Mouse (Mus musculus): Measurements from ENCODE around the gene Cd2. TPM values are rescaled to one million over a fixed set of nuclear protein-coding genes. Genes with fewer than 3 reads are reported as not detected.

The Cd2 gene
- total and polyA plus RNA-seq, 2 experiments, result 0.33 to 1.0 TPM

DNA sequence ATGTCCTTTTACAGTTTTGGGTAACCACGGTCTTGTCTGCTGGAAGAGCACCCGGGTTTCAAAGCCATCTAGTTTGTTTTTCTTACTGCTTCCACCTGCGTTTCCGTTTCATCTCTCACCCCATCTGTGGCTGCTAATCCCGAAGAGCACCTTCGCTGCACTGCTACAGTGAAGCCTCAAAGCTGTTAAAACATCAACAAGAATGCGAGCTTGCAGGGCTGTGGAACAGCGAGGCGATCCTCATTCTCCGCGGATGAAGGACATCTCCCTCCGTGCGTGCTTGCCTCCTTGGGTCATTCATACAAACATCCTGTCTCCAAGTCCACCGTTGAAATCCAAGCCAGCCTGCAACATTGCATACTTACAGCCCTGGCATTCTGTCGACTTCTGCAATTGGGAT, 51.5 kb downstream of the Cd2 start:
- no peak overlapping the region for H3K4me3 ChIP-seq (ENCODE audit: insufficient read depth, low read depth, low read length)
- 48% methylated on average over 15 of the region's 15 CpGs for WGBS
- no peaks in the 10 kb centered on the region for H3K4me1 ChIP-seq (ENCODE audit: control insufficient read depth, insufficient read depth, low read length)
- no peak overlapping the region for H3K9ac ChIP-seq (ENCODE audit: low read depth, low read length)
- H3K27ac ChIP-seq (replicated peaks; ENCODE audit: insufficient read depth, low read depth, low read length), result no peak overlapping the region
- no peaks in the 10 kb centered on the region for H3K36me3 ChIP-seq (ENCODE audit: control insufficient read depth, insufficient read depth, low read length)
- no peaks in the 10 kb centered on the region for H3K27me3 ChIP-seq (ENCODE audit: control insufficient read depth, insufficient read depth, low read length)
- no peaks in the 10 kb centered on the region for H3K79me2 ChIP-seq (ENCODE audit: control insufficient read depth, insufficient read depth, low read length)
- DNase-seq (ENCODE audit: extremely low read depth, low read depth, low spot score), result no peak
- TF ChIP-seq CTCF (IDR thresholded peaks at IDR 0.05; ENCODE audit: low read depth, low read length), result no peak
- no peak for TF ChIP-seq POLR2A (IDR thresholded peaks at IDR 0.05; ENCODE audit: extremely low read depth, insufficient read depth, low read length)

DNA sequence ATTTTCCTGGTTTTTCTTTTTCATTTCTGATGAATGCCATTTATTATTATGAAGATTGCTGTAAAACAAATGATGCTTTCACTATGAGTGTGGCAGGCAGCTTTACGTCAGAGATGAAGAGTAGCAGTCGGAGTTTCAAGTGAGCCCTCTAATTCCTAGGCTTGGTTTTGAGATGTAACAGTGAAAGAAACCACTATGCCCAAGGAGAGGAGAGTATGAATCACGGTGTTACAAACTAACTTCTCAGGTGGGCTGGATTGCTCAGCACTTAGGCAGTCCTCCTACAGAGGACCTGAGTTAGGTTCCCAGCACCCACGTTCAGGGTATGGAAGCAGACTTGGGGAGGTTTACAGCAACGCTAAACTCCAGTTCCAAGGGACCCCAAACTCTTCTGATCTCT, 52.4 kb downstream of the Cd2 start:
- Histone ChIP-seq H3K9ac (ENCODE audit: low read depth, low read length) (no peak overlapping the region), H3K79me2 (ENCODE audit: control insufficient read depth, insufficient read depth, low read length) (no peaks in the 10 kb centered on the region), H3K27ac (replicated peaks; ENCODE audit: insufficient read depth, low read depth, low read length) (no peak overlapping the region), H3K4me1 (ENCODE audit: control insufficient read depth, insufficient read depth, low read length) (no peaks in the 10 kb centered on the region), H3K4me3 (ENCODE audit: insufficient read depth, low read depth, low read length) (no peak overlapping the region), H3K27me3 (ENCODE audit: control insufficient read depth, insufficient read depth, low read length) (no peaks in the 10 kb centered on the region), H3K36me3 (ENCODE audit: control insufficient read depth, insufficient read depth, low read length) (no peaks in the 10 kb centered on the region)
- WGBS, result 89% methylated on average over 5 of the region's 5 CpGs
- no peak for DNase-seq (ENCODE audit: extremely low read depth, low read depth, low spot score)
- TF ChIP-seq POLR2A (IDR thresholded peaks at IDR 0.05; ENCODE audit: extremely low read depth, insufficient read depth, low read length), result no peak
- no peak for TF ChIP-seq CTCF (IDR thresholded peaks at IDR 0.05; ENCODE audit: low read depth, low read length)

DNA sequence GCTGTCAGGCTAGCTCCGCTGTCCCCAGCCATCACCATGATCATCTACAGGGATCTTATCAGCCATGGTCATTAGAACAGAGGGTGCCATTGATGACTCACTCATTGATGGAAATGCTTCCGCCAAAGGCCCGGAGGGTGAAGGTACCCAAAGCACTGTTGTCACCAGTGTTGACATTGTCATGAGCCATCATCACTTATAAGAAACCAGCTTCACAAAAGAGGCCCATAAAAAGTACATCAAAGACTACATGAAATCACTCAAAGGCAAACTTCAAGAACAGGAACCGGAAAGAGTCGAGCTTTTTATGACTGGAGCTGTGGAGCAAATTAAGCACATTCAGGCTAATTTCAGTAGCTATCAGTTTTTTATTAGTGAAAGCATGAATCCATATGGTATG, 54.3 kb downstream of the Cd2 start:
- H3K79me2 ChIP-seq (ENCODE audit: control insufficient read depth, insufficient read depth, low read length), result no peaks in the 10 kb centered on the region
- H3K4me3 ChIP-seq (ENCODE audit: insufficient read depth, low read depth, low read length), result no peak overlapping the region
- TF ChIP-seq CTCF (IDR thresholded peaks at IDR 0.05; ENCODE audit: low read depth, low read length), result no peak
- TF ChIP-seq POLR2A (IDR thresholded peaks at IDR 0.05; ENCODE audit: extremely low read depth, insufficient read depth, low read length), result no peak
- H3K27me3 ChIP-seq (ENCODE audit: control insufficient read depth, insufficient read depth, low read length), result no peaks in the 10 kb centered on the region
- DNase-seq (ENCODE audit: extremely low read depth, low read depth, low spot score), result no peak
- WGBS, result 97% methylated on average over 5 of the region's 5 CpGs
- H3K9ac ChIP-seq (ENCODE audit: low read depth, low read length), result no peak overlapping the region
- no peak overlapping the region for H3K27ac ChIP-seq (replicated peaks; ENCODE audit: insufficient read depth, low read depth, low read length)
- H3K36me3 ChIP-seq (ENCODE audit: control insufficient read depth, insufficient read depth, low read length), result no peaks in the 10 kb centered on the region
- no peaks in the 10 kb centered on the region for H3K4me1 ChIP-seq (ENCODE audit: control insufficient read depth, insufficient read depth, low read length)

DNA sequence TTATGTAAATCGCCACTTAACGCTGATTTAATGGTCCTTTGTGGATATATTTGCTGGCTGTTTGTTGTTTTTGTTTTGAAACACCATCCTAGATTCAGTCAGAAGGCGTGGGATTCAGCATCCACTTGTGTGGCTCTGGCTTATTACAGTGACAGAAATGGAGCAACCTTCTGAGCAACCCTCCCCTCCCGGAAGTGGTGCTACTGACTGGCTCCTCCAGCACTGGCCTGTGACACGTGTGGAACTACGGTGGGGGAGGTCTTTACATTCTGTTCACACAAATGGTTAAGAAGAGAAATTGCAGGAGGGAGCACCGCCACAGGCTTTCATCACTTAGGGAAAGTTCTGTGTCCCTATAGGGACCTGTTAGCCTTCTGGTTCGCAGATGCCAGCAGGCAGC, 55.2 kb downstream of the Cd2 start:
- no peaks in the 10 kb centered on the region for H3K4me1 ChIP-seq (ENCODE audit: control insufficient read depth, insufficient read depth, low read length)
- no peak overlapping the region for H3K27ac ChIP-seq (replicated peaks; ENCODE audit: insufficient read depth, low read depth, low read length)
- H3K79me2 ChIP-seq (ENCODE audit: control insufficient read depth, insufficient read depth, low read length), result no peaks in the 10 kb centered on the region
- TF ChIP-seq POLR2A (IDR thresholded peaks at IDR 0.05; ENCODE audit: extremely low read depth, insufficient read depth, low read length), result no peak
- TF ChIP-seq CTCF (IDR thresholded peaks at IDR 0.05; ENCODE audit: low read depth, low read length), result no peak
- no peaks in the 10 kb centered on the region for H3K27me3 ChIP-seq (ENCODE audit: control insufficient read depth, insufficient read depth, low read length)
- WGBS, result 73% methylated on average over 8 of the region's 8 CpGs
- DNase-seq (ENCODE audit: extremely low read depth, low read depth, low spot score), result no peak
- no peak overlapping the region for H3K9ac ChIP-seq (ENCODE audit: low read depth, low read length)
- no peak overlapping the region for H3K4me3 ChIP-seq (ENCODE audit: insufficient read depth, low read depth, low read length)
- no peaks in the 10 kb centered on the region for H3K36me3 ChIP-seq (ENCODE audit: control insufficient read depth, insufficient read depth, low read length)

DNA sequence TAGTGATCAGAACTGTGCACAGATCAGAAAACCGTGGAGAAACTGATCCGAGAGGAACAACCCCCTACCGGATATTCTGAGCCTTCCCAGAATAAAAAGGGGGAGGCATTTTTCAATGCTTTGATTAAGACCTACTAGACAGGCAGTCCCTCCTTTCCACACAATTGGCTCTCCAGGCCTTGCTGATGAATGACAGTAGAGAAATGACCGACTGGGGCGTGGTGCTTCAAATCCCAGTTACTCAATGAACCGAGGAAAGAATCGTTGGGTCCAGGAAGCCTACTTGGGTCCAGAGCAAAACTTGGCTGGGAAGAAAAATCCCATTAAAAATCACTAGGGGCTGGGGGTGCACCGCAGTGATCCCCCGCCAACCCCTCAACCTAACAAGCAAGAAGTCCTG, 57.5 kb downstream of the Cd2 start:
- no peak for DNase-seq (ENCODE audit: extremely low read depth, low read depth, low spot score)

DNA sequence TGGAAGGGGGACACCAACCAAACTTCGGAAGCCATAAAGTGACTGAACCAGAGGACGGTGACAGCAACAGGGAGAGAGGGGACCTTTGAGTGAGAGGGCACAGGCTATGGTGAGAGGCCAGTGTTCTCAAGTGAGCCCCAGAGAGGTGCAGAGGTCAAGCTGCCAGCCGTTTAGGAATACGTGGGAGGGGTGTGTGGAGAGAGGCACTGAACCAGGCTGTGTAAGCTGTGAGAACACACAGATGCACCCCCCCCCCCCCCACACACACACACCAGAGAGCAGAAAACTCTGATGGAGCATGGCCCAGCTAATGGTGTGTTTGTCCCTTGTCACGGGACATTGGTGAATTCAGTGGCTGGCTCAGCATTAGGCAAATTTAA, 58.2 kb downstream of the Cd2 start:
- H3K36me3 ChIP-seq (ENCODE audit: control insufficient read depth, insufficient read depth, low read length), result no peaks in the 10 kb centered on the region
- no peak for TF ChIP-seq POLR2A (IDR thresholded peaks at IDR 0.05; ENCODE audit: extremely low read depth, insufficient read depth, low read length)
- TF ChIP-seq CTCF (IDR thresholded peaks at IDR 0.05; ENCODE audit: low read depth, low read length), result no peak
- DNase-seq (ENCODE audit: extremely low read depth, low read depth, low spot score), result no peak
- H3K4me1 ChIP-seq (ENCODE audit: control insufficient read depth, insufficient read depth, low read length), result no peaks in the 10 kb centered on the region
- H3K4me3 ChIP-seq (ENCODE audit: insufficient read depth, low read depth, low read length), result no peak overlapping the region
- no peak overlapping the region for H3K27ac ChIP-seq (replicated peaks; ENCODE audit: insufficient read depth, low read depth, low read length)
- no peaks in the 10 kb centered on the region for H3K27me3 ChIP-seq (ENCODE audit: control insufficient read depth, insufficient read depth, low read length)
- 41% methylated on average over 5 of the region's 5 CpGs for WGBS
- H3K9ac ChIP-seq (ENCODE audit: low read depth, low read length), result no peak overlapping the region
- H3K79me2 ChIP-seq (ENCODE audit: control insufficient read depth, insufficient read depth, low read length), result no peaks in the 10 kb centered on the region

More for the DNA sequence above, 57.5 kb downstream of the Cd2 start:
- TF ChIP-seq CTCF (IDR thresholded peaks at IDR 0.05; ENCODE audit: low read depth, low read length), result no peak
- no peak for TF ChIP-seq POLR2A (IDR thresholded peaks at IDR 0.05; ENCODE audit: extremely low read depth, insufficient read depth, low read length)
- Histone ChIP-seq H3K79me2 (ENCODE audit: control insufficient read depth, insufficient read depth, low read length) (no peaks in the 10 kb centered on the region), H3K4me1 (ENCODE audit: control insufficient read depth, insufficient read depth, low read length) (no peaks in the 10 kb centered on the region), H3K36me3 (ENCODE audit: control insufficient read depth, insufficient read depth, low read length) (no peaks in the 10 kb centered on the region), H3K27me3 (ENCODE audit: control insufficient read depth, insufficient read depth, low read length) (no peaks in the 10 kb centered on the region), H3K4me3 (ENCODE audit: insufficient read depth, low read depth, low read length) (no peak overlapping the region), H3K27ac (replicated peaks; ENCODE audit: insufficient read depth, low read depth, low read length) (no peak overlapping the region), H3K9ac (ENCODE audit: low read depth, low read length) (no peak overlapping the region)
- WGBS, result 87% methylated on average over 9 of the region's 9 CpGs

All from liver, adult 2 months (tissue).